Mouse (Mus musculus): ENCODE measurements around the gene Dnajc5. TPM values are rescaled to one million over a fixed set of nuclear protein-coding genes. Genes with fewer than 3 reads are reported as not detected.

Gene Dnajc5
- total and polyA plus RNA-seq, 2 experiments from 2014 or later, result 276 to 459 TPM

DNA sequence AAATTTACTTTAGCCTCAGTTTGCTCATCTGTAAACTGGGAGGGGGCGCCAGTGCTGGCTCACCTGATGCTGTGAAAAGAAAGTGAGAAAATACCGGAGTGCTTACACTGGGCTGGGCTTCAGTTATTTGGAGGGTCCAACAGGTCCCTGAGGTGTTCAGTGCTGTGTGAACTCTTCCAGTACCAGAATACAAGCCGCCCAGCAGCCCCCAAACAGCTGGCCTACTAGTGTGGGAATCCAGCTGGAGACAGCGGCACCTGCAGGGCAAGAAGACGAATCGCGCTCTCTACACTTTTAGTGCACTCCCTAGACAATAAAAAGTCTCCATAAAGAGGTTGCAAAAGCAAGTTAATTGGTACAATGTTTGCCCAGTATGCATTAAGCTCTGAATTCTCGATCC, 24.0 kb upstream of the Dnajc5 start:
- peak; percentile 84 for DNase-seq (ENCODE audit: low spot score)
- Histone ChIP-seq H3K27ac (peak overlapping the region; percentile 81), H3K4me2 (ENCODE audit: low read depth, low read length) (peak overlapping the region; percentile 83), H3K9ac (replicated peaks; ENCODE audit: low read length) (peak overlapping the region; percentile 87), H3K36me3 (ENCODE audit: insufficient read depth, low read length) (no peaks in the 10 kb centered on the region; the same call in none of the 2 replicates), H3K27me3 (ENCODE audit: insufficient read depth, low read length) (no peaks in the 10 kb centered on the region), H3K9me3 (ENCODE audit: low read length) (no peaks in the 10 kb centered on the region), H3K4me1 (ENCODE audit: insufficient read depth, low read length) (no peaks in the 10 kb centered on the region), H3K4me3 (ENCODE audit: low read length) (peak overlapping the region; percentile 75)
- ATAC-seq, result peak; percentile 69
- TF ChIP-seq CTCF (IDR thresholded peaks at IDR 0.05; ENCODE audit: low read depth), result peak; percentile 78
- 13% methylated on average over 8 of the region's 8 CpGs for WGBS

DNA sequence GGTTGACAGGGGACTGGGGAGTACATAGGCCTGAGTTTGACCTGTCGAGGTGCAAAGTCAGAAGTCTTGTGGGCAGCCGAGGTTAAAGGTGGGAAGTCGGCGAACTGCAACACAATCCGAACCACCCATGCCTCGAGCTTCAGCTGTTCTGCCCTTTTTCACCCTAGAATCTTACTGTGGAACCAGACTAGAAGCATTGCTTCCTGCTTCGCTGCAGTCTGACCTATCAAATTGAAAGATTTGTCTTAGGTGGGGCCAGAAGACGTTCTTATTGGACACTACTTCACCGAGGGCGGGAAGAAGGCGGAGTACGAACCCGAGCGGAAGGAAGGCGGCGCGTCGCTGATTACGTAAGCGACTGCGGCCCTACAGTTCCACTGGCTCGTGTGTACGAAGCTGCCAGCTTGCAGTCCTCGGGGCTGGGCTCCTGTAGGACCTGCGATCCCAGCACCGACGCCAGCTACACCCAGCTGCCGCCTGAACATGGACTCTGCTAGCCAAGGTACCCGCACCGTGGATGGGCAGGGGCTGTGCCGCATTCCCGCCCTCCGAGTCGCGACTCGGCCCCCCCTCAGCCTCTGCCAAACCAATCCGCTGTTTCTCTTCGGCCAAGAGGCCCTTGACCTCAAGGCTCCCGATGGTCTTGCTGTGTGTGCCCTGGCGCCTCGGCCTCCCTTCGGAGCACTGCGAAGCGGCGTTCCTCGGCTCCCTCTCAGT, 23.3 kb upstream of the Dnajc5 start, which contains the start of gene Tpd52l2:
Gene Tpd52l2 (plus strand): TSS at position 312 of the 717 bp plus-strand sequence.
- no peak for TF ChIP-seq CTCF (IDR thresholded peaks at IDR 0.05; ENCODE audit: low read depth)
- H3K4me2 ChIP-seq (ENCODE audit: low read depth, low read length), result peak within 1 kb of the TSS; percentile 83
- peak; percentile 98 for DNase-seq (ENCODE audit: low spot score)

DNA sequence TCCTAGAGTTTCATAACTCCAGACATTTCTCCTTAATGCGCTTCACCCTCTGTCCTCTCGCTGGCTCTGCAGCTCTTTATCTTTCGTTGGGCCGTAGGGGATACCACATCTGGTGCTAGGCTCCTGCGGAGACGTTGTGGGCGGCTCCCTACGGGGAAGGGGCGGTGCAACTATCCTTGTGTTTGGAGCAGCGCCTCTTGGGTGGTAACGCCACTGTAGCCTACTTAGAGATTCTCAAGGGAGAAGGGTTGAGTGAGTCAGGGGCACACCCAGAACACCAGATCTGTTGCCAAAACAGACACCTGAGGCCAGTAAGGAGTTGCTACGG, 22.8 kb upstream of the Dnajc5 start:
- Histone ChIP-seq H3K9me3 (ENCODE audit: low read length) (no peaks in the 10 kb centered on the region), H3K36me3 (ENCODE audit: insufficient read depth, low read length) (peaks cover 12% of the 10 kb centered on the region), H3K4me3 (ENCODE audit: low read length) (peak overlapping the region; percentile 75), H3K27ac (peak overlapping the region; percentile 88), H3K4me1 (ENCODE audit: insufficient read depth, low read length) (no peaks in the 10 kb centered on the region), H3K27me3 (ENCODE audit: insufficient read depth, low read length) (no peaks in the 10 kb centered on the region), H3K9ac (replicated peaks; ENCODE audit: low read length) (peak overlapping the region; percentile 87), H3K4me2 (ENCODE audit: low read depth, low read length) (peak overlapping the region; percentile 83)
- whole genome bisulfite sequencing, result under 1% methylated on average over 12 of the region's 12 CpGs
- TF ChIP-seq CTCF (IDR thresholded peaks at IDR 0.05; ENCODE audit: low read depth), result no peak
- ATAC-seq (peak; percentile 12; the same call in 1 of the 2 replicates), DNase-seq (ENCODE audit: low spot score) (peak; percentile 31)

More for the DNA sequence above, 23.3 kb upstream of the Dnajc5 start, which contains the start of gene Tpd52l2:
- peak within 1 kb of the TSS; percentile 75 for H3K4me3 ChIP-seq (ENCODE audit: low read length)
- WGBS, result under 1% methylated on average over 46 of the region's 46 CpGs
- peak within 1 kb of the TSS; percentile 88 for H3K27ac ChIP-seq
- no peaks in the 10 kb centered on the region for H3K27me3 ChIP-seq (ENCODE audit: insufficient read depth, low read length)
- peak within 1 kb of the TSS; percentile 87 for H3K9ac ChIP-seq (replicated peaks; ENCODE audit: low read length)
- peaks cover 7% of the 10 kb centered on the region for H3K36me3 ChIP-seq (ENCODE audit: insufficient read depth, low read length)
- ATAC-seq, result peak; percentile 96
- H3K4me1 ChIP-seq (ENCODE audit: insufficient read depth, low read length), result no peaks in the 10 kb centered on the region
- no peaks in the 10 kb centered on the region for H3K9me3 ChIP-seq (ENCODE audit: low read length)

DNA sequence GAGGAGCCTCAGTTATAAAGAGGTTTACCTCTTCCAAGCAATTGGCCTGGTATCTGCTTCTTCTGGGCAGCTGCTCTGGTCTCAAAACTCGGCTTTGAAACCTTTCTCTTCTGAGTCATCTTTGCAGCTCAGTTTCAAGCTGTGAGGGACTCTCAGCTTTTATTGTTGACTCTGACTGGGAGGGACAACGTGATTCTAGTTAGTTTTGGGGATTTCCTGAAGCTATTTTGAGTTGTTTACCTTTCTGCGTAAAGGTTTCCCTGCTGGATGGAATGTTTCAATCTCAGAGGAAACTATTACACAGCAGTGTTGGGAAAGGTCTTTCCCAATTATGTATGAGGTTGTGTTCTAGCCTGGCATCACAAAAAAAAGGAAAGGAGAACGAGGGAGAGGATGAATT, 21.6 kb upstream of the Dnajc5 start:
- Histone ChIP-seq H3K4me2 (ENCODE audit: low read depth, low read length) (no peak overlapping the region), H3K9ac (replicated peaks; ENCODE audit: low read length) (no peak overlapping the region), H3K4me1 (ENCODE audit: insufficient read depth, low read length) (no peaks in the 10 kb centered on the region), H3K27ac (no peak overlapping the region), H3K9me3 (ENCODE audit: low read length) (no peaks in the 10 kb centered on the region), H3K36me3 (ENCODE audit: insufficient read depth, low read length) (peaks cover 18% of the 10 kb centered on the region), H3K27me3 (ENCODE audit: insufficient read depth, low read length) (no peaks in the 10 kb centered on the region), H3K4me3 (ENCODE audit: low read length) (no peak overlapping the region)
- DNase-seq (ENCODE audit: low spot score) (no peak), ATAC-seq (no peak)
- WGBS, result 76% methylated on average over 4 of the region's 4 CpGs
- no peak for TF ChIP-seq CTCF (IDR thresholded peaks at IDR 0.05; ENCODE audit: low read depth)

DNA sequence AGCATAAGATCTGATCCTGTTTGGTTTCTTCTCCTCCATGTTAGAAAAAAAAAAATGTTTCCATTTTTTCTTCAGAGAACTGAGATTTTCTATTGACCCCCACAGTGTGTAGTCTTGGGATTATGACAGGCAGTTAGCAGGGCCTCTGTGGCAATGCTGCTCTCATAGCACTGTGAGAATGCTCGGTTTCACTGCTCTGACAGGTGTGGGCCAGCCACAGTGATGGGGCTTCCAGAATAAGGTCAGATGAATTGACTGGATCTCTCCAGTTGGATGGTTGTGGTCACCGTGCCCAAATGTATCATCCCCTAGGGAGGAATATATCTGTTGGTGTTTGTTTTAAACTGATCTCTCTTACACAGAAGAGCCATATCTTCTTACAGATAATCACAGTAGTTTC, 11.1 kb upstream of the Dnajc5 start:
- Histone ChIP-seq H3K4me3 (ENCODE audit: low read length) (no peak overlapping the region), H3K27me3 (ENCODE audit: insufficient read depth, low read length) (no peaks in the 10 kb centered on the region), H3K9ac (replicated peaks; ENCODE audit: low read length) (no peak overlapping the region), H3K4me2 (ENCODE audit: low read depth, low read length) (no peak overlapping the region), H3K9me3 (ENCODE audit: low read length) (no peaks in the 10 kb centered on the region), H3K36me3 (ENCODE audit: insufficient read depth, low read length) (peaks cover 54% of the 10 kb centered on the region), H3K27ac (no peak overlapping the region), H3K4me1 (ENCODE audit: insufficient read depth, low read length) (no peaks in the 10 kb centered on the region)
- DNase-seq (ENCODE audit: low spot score) (no peak), ATAC-seq (no peak)
- 94% methylated on average over 2 of the region's 2 CpGs for WGBS
- TF ChIP-seq CTCF (IDR thresholded peaks at IDR 0.05; ENCODE audit: low read depth), result no peak

DNA sequence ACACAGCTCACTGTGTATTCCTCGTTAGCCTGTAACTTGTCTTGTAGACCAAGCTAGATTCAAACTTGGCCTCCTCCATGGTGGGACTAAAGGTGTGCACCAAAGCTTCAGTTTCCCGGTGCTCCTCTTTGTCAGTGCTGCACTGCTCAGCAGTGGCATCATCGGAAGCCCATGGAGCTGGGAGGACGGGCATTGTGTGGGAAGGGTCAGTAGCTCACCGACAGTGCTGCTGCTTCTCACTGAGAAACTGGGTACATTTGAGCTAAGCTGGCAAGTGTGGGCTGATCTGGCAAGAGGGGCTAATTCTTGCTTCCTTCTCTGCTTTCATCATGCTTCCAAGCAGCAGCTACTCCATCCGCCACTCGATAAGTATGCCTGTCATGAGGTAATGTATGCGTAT, 9.1 kb upstream of the Dnajc5 start:
- TF ChIP-seq CTCF (IDR thresholded peaks at IDR 0.05; ENCODE audit: low read depth), result no peak
- H3K9ac ChIP-seq (replicated peaks; ENCODE audit: low read length), result no peak overlapping the region
- H3K4me3 ChIP-seq (ENCODE audit: low read length), result no peak overlapping the region
- peaks cover 63% of the 10 kb centered on the region for H3K36me3 ChIP-seq (ENCODE audit: insufficient read depth, low read length)
- H3K4me2 ChIP-seq (ENCODE audit: low read depth, low read length), result no peak overlapping the region
- WGBS, result 95% methylated on average over 8 of the region's 8 CpGs
- ATAC-seq (no peak), DNase-seq (ENCODE audit: low spot score) (no peak)
- H3K27ac ChIP-seq, result no peak overlapping the region
- H3K4me1 ChIP-seq (ENCODE audit: insufficient read depth, low read length), result no peaks in the 10 kb centered on the region
- no peaks in the 10 kb centered on the region for H3K27me3 ChIP-seq (ENCODE audit: insufficient read depth, low read length)
- no peaks in the 10 kb centered on the region for H3K9me3 ChIP-seq (ENCODE audit: low read length)

DNA sequence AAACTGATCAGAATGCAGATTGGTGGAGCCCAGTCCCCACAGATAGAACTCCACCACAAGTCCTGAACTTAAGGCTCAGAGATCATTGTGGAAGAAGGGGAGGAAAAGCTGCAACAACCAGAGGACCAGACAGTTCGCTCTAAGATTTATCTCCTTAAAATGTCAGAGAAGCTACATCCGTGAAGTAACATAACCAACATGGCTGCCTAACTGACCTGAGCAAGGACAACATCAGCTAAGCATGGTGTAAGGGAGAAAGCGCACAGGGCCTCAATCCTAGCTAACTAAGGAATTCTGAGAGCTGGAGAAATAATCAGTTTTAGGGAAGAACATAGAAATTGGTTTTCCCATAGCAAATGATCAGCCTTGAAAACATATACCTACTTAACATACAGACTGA, 1.1 kb upstream of the Dnajc5 start:
- 77% methylated on average over 3 of the region's 3 CpGs for WGBS
- no peaks in the 10 kb centered on the region for H3K9me3 ChIP-seq (ENCODE audit: low read length)
- peak overlapping the region; percentile 99 for H3K4me3 ChIP-seq (ENCODE audit: low read length)
- peak overlapping the region; percentile 98 for H3K9ac ChIP-seq (replicated peaks; ENCODE audit: low read length)
- TF ChIP-seq CTCF (IDR thresholded peaks at IDR 0.05; ENCODE audit: low read depth), result no peak
- peak overlapping the region; percentile 65 for H3K4me2 ChIP-seq (ENCODE audit: low read depth, low read length)
- DNase-seq (ENCODE audit: low spot score) (peak; percentile 3), ATAC-seq (no peak)
- peaks cover 28% of the 10 kb centered on the region for H3K36me3 ChIP-seq (ENCODE audit: insufficient read depth, low read length)
- H3K27ac ChIP-seq, result peak overlapping the region; percentile 99
- H3K4me1 ChIP-seq (ENCODE audit: insufficient read depth, low read length), result peaks cover 7% of the 10 kb centered on the region
- H3K27me3 ChIP-seq (ENCODE audit: insufficient read depth, low read length), result no peaks in the 10 kb centered on the region
